Mouse (Mus musculus): ENCODE results near the gene Rapgef4.
A peak's percentile ranks its signal among the peaks of the same experiment; 100 is the strongest.
"Not testable (repeated sequence)": the region's sequence is repeated elsewhere in the genome, so short reads cannot be mapped to it uniquely, and the experiment has no call there.

The Rapgef4 gene

GRCm38 (mm10) chr2:72029081-72029480 lies 48.0 kb downstream of the Rapgef4 start:
- no peak for DNase-seq (ENCODE audit: extremely low spot score)

- DNase-seq (ENCODE audit: extremely low spot score), result no peak
Measured at GRCm38 (mm10) chr2:72029586-72030144, 48.6 kb downstream of the Rapgef4 start.

- DNase-seq (ENCODE audit: extremely low spot score), result no peak
Measured at GRCm38 (mm10) chr2:72031717-72032116, 50.7 kb downstream of the Rapgef4 start.

- no peak for DNase-seq (ENCODE audit: extremely low spot score)
Measured at GRCm38 (mm10) chr2:72035616-72036015, 54.6 kb downstream of the Rapgef4 start.

GRCm38 (mm10) chr2:72037357-72037756 lies 56.3 kb downstream of the Rapgef4 start:
- DNase-seq (ENCODE audit: extremely low spot score), result no peak

GRCm38 (mm10) chr2:72038235-72038634 lies 57.2 kb downstream of the Rapgef4 start:
- DNase-seq (ENCODE audit: extremely low spot score), result peak; percentile 82

GRCm38 (mm10) chr2:72038651-72039251 lies 57.7 kb downstream of the Rapgef4 start:
- DNase-seq (ENCODE audit: extremely low spot score), result no peak

GRCm38 (mm10) chr2:72039522-72040045 lies 58.5 kb downstream of the Rapgef4 start:
- no peak for DNase-seq (ENCODE audit: extremely low spot score)

GRCm38 (mm10) chr2:72041087-72041486 lies 60.0 kb downstream of the Rapgef4 start:
- no peak for DNase-seq (ENCODE audit: extremely low spot score)

- DNase-seq (ENCODE audit: extremely low spot score), result no peak
Measured at GRCm38 (mm10) chr2:72042093-72042492, 61.1 kb downstream of the Rapgef4 start.

- DNase-seq (ENCODE audit: extremely low spot score), result no peak
Measured at GRCm38 (mm10) chr2:72044191-72044590, 63.2 kb downstream of the Rapgef4 start.

- DNase-seq (ENCODE audit: extremely low spot score), result no peak
Measured at GRCm38 (mm10) chr2:72045024-72045423, 64.0 kb downstream of the Rapgef4 start.

GRCm38 (mm10) chr2:72045659-72046058 lies 64.6 kb downstream of the Rapgef4 start:
- DNase-seq (ENCODE audit: extremely low spot score), result no peak

GRCm38 (mm10) chr2:72050451-72050850 lies 69.4 kb downstream of the Rapgef4 start:
- DNase-seq (ENCODE audit: extremely low spot score), result no peak

GRCm38 (mm10) chr2:72054280-72054679 lies 73.2 kb downstream of the Rapgef4 start:
- no peak for DNase-seq (ENCODE audit: extremely low spot score)

GRCm38 (mm10) chr2:72054736-72055135 lies 73.7 kb downstream of the Rapgef4 start:
- DNase-seq (ENCODE audit: extremely low spot score), result no peak

GRCm38 (mm10) chr2:72055476-72055875 lies 74.4 kb downstream of the Rapgef4 start:
- no peak for DNase-seq (ENCODE audit: extremely low spot score)

GRCm38 (mm10) chr2:72056081-72056874 lies 75.2 kb downstream of the Rapgef4 start:
- DNase-seq (ENCODE audit: extremely low spot score), result no peak

- DNase-seq (ENCODE audit: extremely low spot score), result peak; percentile 46
Measured at GRCm38 (mm10) chr2:72062931-72063330, 81.9 kb downstream of the Rapgef4 start.

- DNase-seq (ENCODE audit: extremely low spot score), result no peak
Measured at GRCm38 (mm10) chr2:72068505-72068904, 87.5 kb downstream of the Rapgef4 start.

GRCm38 (mm10) chr2:72070086-72070485 lies 89.0 kb downstream of the Rapgef4 start:
- DNase-seq (ENCODE audit: extremely low spot score), result no peak

GRCm38 (mm10) chr2:72073121-72073520 lies 92.1 kb downstream of the Rapgef4 start:
- DNase-seq (ENCODE audit: extremely low spot score), result not testable (repeated sequence)

Measured in embryo, embryonic 9.5 days (tissue).